Mouse (Mus musculus) embryonic facial prominence, embryonic 11.5 days (tissue): Measurements from ENCODE around the gene Fam110a. TPM values are rescaled to one million over a fixed set of nuclear protein-coding genes. Genes with fewer than 3 reads are reported as not detected.

Experiments
- ATAC-seq: fragments of 200-750 bp; cut with Nextera tagmentation; replicated peaks from 2 replicates; pipeline ENCODE4 v1.8.0; 2017; ENCODE audit warnings: low read depth; ENCODE audit not compliant: insufficient number of reproducible peaks, low FRiP score, low TSS enrichment
- DNase-seq: peaks from one replicate; pipeline ENCODE4 v3.0.0-alpha.2; 2015; ENCODE audit warnings: low spot score
- H3K27ac ChIP-seq: fragments of 300-500 bp; sonication (generic); replicated peaks from 2 replicates; pipeline ENCODE4 v1.5.1; 2014; ENCODE audit warnings: mild to moderate bottlenecking, low read depth, low read length, control low read depth
- H3K27me3 ChIP-seq: fragments of 300-500 bp; sonication (generic); 2 replicates; pipeline ENCODE4 v1.6.1; 2014; ENCODE audit warnings: mild to moderate bottlenecking, low read length, moderate library complexity, mixed read lengths; ENCODE audit not compliant: control insufficient read depth, insufficient read depth
- H3K36me3 ChIP-seq: fragments of 300-500 bp; sonication (generic); replicated peaks from 2 replicates; pipeline ENCODE4 v1.6.1; 2014; ENCODE audit warnings: low read depth, mild to moderate bottlenecking, low read length, moderate library complexity, mixed read lengths; ENCODE audit not compliant: control insufficient read depth, insufficient read depth
- H3K4me1 ChIP-seq: fragments of 300-500 bp; sonication (generic); 2 replicates; pipeline ENCODE4 v1.6.1; 2014; ENCODE audit warnings: low read length, mixed read lengths; ENCODE audit not compliant: control insufficient read depth, insufficient read depth
- H3K4me2 ChIP-seq: fragments of 300-500 bp; sonication (generic); 2 replicates; pipeline ENCODE4 v1.6.1; 2014; ENCODE audit warnings: low read depth, mild to moderate bottlenecking, control low read depth, low read length, moderate library complexity
- H3K4me3 ChIP-seq: fragments of 300-500 bp; sonication (generic); 2 replicates; pipeline ENCODE4 v1.5.1; 2014; ENCODE audit warnings: low read depth, low read length, control low read depth
- H3K9ac ChIP-seq: fragments of 300-500 bp; sonication (generic); replicated peaks from 2 replicates; pipeline ENCODE4 v1.6.1; 2014; ENCODE audit warnings: mild to moderate bottlenecking, control low read depth, low read length
- H3K9me3 ChIP-seq: fragments of 300-500 bp; sonication (generic); replicated peaks from 2 replicates; pipeline ENCODE4 v1.6.1; 2016; ENCODE audit warnings: mild to moderate bottlenecking, low read length, inconsistent platforms, mixed read lengths; ENCODE audit not compliant: control insufficient read depth
- WGBS: fragments of 180-500 bp; shearing (Covaris S2); extraction: QIAGEN DNeasy Blood & Tissue Kit; methylation state at CpG from one replicate; pipeline ENCODE4 v1.1.7; 2014; 5-methylcytosine and 5-hydroxymethylcytosine counted together
- polyA plus RNA-seq: library from polyadenylated mRNA; unstranded; fragments of >200 nt; fragmentation: Nextera tagmentation; extraction: Ambion mirVana; gene quantifications from 2 replicates; pipeline ENCODE4 v1.2.1, GENCODE M21; 2014

Fam110a gene
- polyA plus RNA-seq, 1 experiment from 2014 or later = 31.7 TPM

DNA sequence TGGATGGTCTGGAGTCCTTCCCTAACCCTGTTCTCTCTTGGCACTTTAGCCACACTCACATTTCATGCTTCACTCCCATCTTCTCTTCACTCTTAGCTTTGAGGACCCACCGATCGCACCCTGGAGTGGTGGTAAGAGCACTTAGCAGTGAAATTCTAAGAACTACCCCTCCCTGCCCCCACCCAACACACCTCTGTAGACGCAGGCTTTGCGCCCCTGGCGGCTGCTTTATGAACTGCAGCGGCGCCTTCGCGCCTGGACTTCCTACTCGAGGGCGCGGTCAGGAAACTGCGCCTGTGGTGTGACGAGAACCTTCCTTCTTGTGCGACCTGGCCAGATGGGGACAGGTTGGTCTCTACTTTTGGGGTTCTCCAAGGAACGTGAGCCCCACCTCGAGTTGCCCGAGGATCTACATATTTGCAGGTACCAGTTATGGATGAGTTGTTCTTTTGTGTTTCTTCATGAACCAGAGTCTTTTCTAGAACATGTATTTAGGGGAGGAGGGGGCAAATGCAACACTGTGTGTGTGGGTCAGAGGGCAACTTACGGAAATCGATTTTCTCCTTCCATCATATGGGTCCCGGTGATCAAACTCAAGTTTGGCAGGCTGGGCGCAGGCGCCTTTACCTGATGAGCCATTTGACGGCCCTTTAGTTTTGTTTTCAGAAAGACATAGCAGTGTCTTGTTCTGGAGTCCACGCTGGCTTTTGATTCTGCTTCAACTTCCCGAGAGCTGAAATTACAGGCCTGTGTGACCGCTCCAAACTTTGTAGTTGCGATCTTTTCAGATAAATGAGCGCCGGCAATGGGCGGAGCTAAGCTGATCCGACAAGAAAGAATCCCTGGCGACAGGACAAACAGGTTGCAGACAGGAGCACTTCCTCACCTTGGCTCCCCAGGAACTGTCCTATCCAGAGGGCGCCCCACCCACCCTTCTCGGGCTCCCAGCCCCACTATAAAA, 16.5 kb upstream of the Fam110a start, which contains the start of gene Slc52a3:
TSS of gene Slc52a3 (plus strand) at position 283 of the 961 bp plus-strand sequence.
- DNase-seq (peak; percentile 91), ATAC-seq (no peak)
- no peaks in the 10 kb centered on the region for H3K4me1 ChIP-seq
- H3K27ac ChIP-seq = no peak within 1 kb of the TSS
- H3K4me2 ChIP-seq = no peak within 1 kb of the TSS
- 8% methylated on average over 35 of the region's 35 CpGs for WGBS
- H3K27me3 ChIP-seq = peaks cover 10% of the 10 kb centered on the region
- no peak within 1 kb of the TSS for H3K4me3 ChIP-seq
- H3K36me3 ChIP-seq = no peaks in the 10 kb centered on the region
- no peaks in the 10 kb centered on the region for H3K9me3 ChIP-seq
- no peak within 1 kb of the TSS for H3K9ac ChIP-seq

DNA sequence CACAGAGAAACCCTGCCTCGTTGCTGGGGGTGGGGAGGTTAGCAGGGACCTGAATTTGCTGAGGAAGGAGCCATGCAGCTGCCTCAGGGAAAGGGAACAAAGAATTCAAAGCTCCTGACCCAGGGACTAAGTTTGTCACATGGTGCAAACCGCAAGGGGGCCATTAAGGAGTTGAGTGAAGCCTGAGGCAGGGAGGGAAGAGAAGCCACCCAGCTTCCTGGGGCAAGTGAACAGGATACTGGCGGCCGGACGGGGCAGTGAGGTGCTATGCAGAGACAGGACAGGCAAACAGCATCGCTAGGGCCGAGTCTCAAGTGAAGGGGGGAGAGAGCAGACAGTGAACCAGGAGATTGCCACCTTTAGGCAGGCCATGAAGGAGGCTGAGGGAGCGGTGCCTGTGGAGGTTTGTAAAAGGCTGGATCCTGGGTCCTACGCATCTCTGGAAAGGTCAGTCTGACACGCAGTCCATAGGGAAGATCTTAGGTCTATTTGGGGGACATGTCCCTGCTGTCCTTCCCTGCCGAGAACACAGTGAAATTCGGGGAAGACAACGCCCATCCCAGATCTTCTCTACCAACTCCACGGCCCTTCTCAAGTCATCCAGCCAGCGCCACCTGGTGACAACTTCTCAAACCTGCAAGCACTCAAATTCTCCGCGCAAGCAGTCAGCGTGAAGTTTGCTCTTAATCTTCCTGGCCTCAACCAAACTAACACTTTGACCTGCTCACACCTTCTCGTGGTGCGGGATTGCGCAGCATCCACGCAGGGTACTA, 14.5 kb upstream of the Fam110a start:
- Histone ChIP-seq H3K9ac (no peak overlapping the region), H3K4me3 (no peak overlapping the region), H3K4me2 (peak overlapping the region; percentile 22; the same call in 1 of the 2 replicates), H3K27me3 (peaks cover 10% of the 10 kb centered on the region), H3K9me3 (no peaks in the 10 kb centered on the region), H3K4me1 (no peaks in the 10 kb centered on the region), H3K36me3 (no peaks in the 10 kb centered on the region), H3K27ac (no peak overlapping the region)
- WGBS = 5% methylated on average over 22 of the region's 22 CpGs
- DNase-seq (peak; percentile 84), ATAC-seq (no peak)

DNA sequence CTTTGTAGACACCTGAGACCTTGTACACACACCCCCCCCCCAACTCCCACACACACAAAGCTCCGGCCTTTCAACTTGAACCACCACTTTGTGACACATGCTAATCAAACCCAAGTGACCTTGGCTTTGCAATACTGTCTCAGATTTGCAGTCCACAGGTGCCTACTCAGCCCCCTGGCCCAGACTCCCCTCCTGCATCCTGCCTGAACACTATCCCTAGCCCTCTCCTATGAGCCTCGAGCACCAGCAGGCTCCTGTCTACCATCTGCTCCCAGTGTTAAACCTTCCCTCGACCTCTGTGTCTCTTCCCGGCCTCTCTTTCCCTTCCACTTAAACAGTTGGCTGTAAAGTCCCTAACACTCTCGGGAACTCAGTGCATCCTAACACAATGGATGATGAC, 11.4 kb upstream of the Fam110a start:
- DNase-seq = no peak
- H3K9ac ChIP-seq = no peak overlapping the region
- ATAC-seq = peak; percentile 32; the same call in 1 of the 2 replicates
- H3K4me1 ChIP-seq = no peaks in the 10 kb centered on the region
- peaks cover 5% of the 10 kb centered on the region for H3K27me3 ChIP-seq
- H3K36me3 ChIP-seq = no peaks in the 10 kb centered on the region
- H3K4me2 ChIP-seq = no peak overlapping the region
- no peaks in the 10 kb centered on the region for H3K9me3 ChIP-seq
- H3K27ac ChIP-seq = no peak overlapping the region
- WGBS = 33% methylated on average over 5 of the region's 5 CpGs
- H3K4me3 ChIP-seq = no peak overlapping the region

DNA sequence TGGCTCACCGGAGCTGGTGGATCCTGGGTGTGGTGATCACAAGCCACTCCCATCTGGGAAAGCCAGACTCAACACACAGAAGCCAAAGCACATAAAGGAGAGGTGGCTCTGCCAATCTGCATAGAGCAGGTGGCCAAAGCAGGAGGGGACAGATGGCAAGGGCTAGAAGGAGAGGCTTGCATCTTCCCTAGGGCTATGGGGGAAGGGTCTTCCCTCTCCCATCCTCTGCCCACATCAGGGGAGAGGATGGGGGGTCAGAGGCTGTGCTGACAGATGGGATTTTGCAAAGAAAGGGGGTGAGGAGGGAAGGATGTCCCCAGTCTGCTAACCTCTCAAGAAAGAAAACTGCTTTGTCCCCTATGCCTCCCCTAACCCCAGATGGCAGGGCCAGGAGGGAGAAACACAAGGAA, 11.0 kb upstream of the Fam110a start:
- Histone ChIP-seq H3K27ac (no peak overlapping the region), H3K36me3 (no peaks in the 10 kb centered on the region), H3K4me1 (no peaks in the 10 kb centered on the region), H3K9me3 (no peaks in the 10 kb centered on the region), H3K4me3 (no peak overlapping the region), H3K9ac (no peak overlapping the region), H3K4me2 (no peak overlapping the region), H3K27me3 (peaks cover 3% of the 10 kb centered on the region)
- ATAC-seq (peak; percentile 49; the same call in 1 of the 2 replicates), DNase-seq (no peak)
- WGBS = 22% methylated on average over 1 of the region's 1 CpGs

DNA sequence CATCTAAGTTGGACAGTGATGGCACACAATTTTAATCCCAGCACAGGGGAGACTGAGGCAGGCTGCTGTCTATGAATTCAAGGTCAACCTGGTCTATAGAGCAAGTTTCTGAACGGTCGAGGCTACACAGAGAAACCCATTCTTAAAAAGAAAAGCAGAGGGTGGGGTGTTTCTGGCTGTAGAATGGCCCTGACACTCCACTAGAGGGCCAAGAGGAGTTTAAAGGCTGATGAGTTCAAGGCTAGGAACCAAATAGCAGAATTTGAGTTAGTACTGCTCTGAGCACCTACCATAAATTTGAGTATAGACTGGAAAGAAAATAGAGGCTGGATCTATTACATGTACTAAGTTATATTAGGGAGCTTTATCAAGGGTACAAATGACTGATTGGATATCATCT, 9.0 kb upstream of the Fam110a start:
- Histone ChIP-seq H3K9me3 (no peaks in the 10 kb centered on the region), H3K4me2 (no peak overlapping the region), H3K4me1 (no peaks in the 10 kb centered on the region), H3K9ac (no peak overlapping the region), H3K4me3 (no peak overlapping the region), H3K36me3 (no peaks in the 10 kb centered on the region), H3K27ac (no peak overlapping the region), H3K27me3 (no peaks in the 10 kb centered on the region)
- ATAC-seq (no peak), DNase-seq (no peak)
- WGBS = 67% methylated on average over 2 of the region's 2 CpGs

DNA sequence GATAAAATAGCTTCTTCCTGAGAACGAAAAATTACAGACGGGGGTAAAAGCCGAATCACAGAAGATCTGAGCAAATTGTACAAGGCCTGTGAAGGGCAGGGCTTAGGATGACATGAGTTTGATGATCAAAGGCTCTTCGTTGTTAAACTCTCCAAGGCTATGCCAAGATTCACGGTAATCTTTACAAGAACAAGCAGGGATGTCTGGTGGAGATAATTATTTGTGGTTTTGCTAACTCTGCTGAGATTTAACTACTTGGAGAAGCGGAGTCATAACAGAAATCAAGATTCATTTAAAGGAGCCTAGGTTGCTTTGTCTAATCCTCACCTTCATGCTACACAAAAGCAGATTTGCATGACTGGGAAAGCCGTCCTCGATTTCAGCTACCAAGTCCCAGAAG, 6.9 kb upstream of the Fam110a start:
- no peaks in the 10 kb centered on the region for H3K9me3 ChIP-seq

DNA sequence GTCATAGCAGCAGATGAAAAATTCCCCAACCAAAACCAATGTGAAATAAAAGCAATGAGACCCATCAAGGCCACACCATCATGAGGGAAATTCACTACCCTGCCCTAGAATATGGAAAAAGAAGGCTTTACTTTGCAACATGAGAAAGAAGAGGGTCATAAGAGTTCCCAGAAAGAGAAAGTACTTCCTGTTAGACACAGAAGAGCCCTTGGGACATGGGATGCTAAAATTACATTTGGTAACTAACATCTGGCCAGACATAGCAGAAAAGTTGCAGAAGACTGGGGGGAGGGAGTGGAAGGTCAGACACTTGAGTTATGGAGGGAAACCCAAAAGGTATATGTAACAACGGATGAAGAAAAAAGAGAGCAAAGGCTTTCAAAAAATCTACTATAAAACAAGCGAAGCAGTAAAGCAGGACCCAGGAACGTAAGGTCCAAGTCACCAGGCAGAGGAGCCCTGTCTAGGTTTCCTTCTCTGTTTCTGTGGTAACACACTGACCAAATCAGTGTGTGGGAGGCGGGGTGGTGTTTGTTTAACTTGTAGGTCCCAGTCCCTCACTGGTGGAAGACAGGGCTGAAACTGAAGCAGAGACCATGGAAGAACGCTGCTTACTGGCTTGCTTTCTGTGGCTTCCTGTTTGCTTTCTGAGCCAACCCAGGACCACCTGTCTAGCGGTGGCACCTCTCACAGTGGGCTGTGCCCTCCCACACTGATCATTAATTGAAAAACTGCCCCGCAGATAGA, 5.6 kb upstream of the Fam110a start:
- H3K4me3 ChIP-seq = no peak overlapping the region
- WGBS = 57% methylated on average over 7 of the region's 7 CpGs
- no peak overlapping the region for H3K4me2 ChIP-seq
- DNase-seq (no peak), ATAC-seq (no peak)
- no peak overlapping the region for H3K9ac ChIP-seq
- H3K36me3 ChIP-seq = no peaks in the 10 kb centered on the region
- no peaks in the 10 kb centered on the region for H3K4me1 ChIP-seq
- no peaks in the 10 kb centered on the region for H3K9me3 ChIP-seq
- H3K27ac ChIP-seq = no peak overlapping the region
- no peaks in the 10 kb centered on the region for H3K27me3 ChIP-seq

More for the DNA sequence above, 6.9 kb upstream of the Fam110a start:
- H3K4me3 ChIP-seq = no peak overlapping the region
- no peaks in the 10 kb centered on the region for H3K27me3 ChIP-seq
- 80% methylated on average over 8 of the region's 8 CpGs for WGBS
- H3K27ac ChIP-seq = no peak overlapping the region
- H3K9ac ChIP-seq = no peak overlapping the region
- no peaks in the 10 kb centered on the region for H3K36me3 ChIP-seq
- H3K4me2 ChIP-seq = no peak overlapping the region
- ATAC-seq (no peak), DNase-seq (no peak)
- H3K4me1 ChIP-seq = no peaks in the 10 kb centered on the region
